Mouse (Mus musculus) left cerebral cortex, postnatal 25 days (tissue): ENCODE results near the gene Coa3. TPM values are rescaled to one million over a fixed set of nuclear protein-coding genes. Genes with fewer than 3 reads are reported as not detected.

Source experiments
- DNase-seq, 2 experiments: peaks; one replicate each; pipeline ENCODE4 v3.0.0; 2022; ENCODE audit warnings: low spot score in 2 of 2, mixed read lengths in 1 of 2
- intact Hi-C: fragments of 180-260 bp; cut with DNase I; formaldehyde crosslinking; loops from one replicate; pipeline ENCODE4 v1.15.1; 2025
- total RNA-seq, 2 experiments: library from RNA; stranded (reverse); gene quantifications; 2 replicates each; pipeline ENCODE4 v1.2.3; 2021

Gene Coa3
- total RNA-seq, 2 experiments from 2014 or later: 95.3 to 98.8 TPM

DNA sequence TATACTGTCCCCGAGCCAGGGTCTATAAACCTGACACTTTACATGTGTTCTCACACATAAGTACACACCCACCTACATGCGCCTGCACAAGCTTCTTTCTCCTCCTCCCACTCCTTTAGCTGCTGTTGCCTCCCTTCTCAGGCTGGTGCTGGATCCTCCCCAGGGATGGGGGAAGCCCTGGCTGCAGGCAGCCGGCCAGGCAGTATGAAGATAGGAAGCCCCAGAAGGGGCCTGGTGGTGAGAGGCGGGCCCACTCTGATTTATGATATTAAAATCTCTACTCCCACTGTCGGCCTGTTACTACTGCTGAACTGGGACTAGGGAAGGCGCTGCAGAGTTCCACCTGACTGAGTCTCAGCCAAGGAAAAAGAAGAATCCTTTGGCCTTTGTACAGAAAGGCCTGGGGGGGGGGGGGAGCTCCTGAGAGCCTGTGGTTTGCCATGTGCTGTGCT is 19.6 kb downstream of the Coa3 start:
- intact Hi-C loops: loop anchor here (2.0 kb wide), 1 partner anchor 20 kb away; the partner anchor contains the start of genes Cntd1 and Coa3
- peak; percentile 57 to 93 for DNase-seq

DNA sequence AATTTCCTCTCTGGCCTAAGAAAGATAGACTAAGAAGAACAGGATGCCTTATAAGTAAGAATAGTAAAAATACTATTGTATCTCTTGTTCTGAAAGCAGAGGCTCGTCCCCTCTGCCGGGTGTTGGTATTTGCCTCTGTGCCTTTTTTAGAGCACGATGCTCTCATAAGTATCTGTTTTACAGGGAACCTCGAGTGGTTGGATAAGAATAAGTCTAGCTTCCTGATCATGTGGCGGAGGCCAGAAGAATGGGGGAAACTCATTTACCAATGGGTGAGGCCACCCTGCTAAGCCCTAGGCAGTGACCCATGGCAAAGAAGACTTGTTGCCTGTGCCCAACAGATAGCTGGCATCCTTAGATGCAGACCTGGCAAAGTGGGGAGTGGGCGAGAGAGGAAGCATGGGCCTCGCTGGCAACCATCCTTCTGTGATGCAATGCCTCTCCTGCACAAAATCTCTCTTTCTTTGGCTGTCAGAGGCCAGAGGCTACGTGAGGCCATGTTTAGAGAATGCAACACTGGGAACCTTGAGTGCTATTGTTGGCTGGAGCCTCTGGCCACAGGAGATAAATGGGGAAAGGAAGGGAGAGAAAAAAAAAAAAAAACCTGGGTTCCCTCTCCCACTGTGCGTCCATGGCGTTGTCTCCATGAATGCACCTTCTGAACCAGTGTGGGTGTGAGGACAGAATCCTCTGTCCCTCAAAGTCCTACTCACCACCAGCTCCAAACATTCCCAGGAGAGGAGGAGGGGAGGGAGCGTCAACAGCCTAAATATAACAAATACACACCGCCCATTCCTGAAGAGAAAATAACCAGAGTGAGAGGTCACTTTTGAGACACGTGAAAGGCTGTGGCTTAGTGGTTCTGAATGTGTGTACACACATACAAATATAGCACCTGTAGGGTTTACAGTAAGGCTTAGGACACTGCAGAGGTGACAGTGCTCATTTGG is 22.8 kb downstream of the Coa3 start:
- intact Hi-C loops: no loop called here
- no peak for DNase-seq

DNA sequence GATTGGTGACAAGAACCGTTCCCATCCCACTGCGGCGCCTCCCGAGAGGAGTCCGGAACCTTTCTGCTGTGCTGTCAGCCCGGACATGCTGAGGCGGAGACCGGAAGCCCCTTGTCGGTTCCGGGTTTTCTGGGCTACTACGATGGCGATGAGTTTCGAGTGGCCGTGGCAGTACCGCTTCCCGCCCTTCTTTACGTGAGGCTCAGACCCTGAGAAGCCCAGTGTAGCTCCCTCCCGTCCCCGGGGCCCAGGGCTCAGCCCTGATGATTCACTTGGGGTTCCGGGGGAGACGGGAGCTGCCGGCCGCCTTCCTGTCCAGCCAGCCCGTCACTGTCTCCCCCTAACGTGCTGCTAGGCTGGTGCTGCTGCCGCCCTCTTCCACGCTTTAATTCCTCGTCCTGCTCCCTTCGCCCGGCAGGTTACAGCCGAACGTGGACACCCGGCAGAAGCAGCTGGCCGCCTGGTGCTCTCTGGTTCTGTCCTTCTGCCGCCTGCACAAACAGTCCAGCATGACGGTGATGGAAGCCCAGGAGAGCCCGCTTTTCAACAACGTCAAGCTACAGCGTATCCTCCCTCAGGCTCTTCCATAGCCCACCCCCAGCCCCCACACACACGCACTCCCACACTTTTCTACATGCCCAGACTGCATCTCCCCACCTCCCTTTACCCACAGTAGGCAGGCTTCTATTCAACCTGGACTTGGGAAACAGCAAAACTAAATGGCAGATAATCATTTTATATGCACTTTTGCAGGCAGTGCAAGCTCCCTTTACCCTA is 25.1 kb downstream of the Coa3 start, which contains the start of gene Vps25:
Vps25 (plus strand) TSS at position 95 of the 777 bp plus-strand sequence.
- intact Hi-C loops: no loop called here
- DNase-seq: peak; percentile 84 to 88

DNA sequence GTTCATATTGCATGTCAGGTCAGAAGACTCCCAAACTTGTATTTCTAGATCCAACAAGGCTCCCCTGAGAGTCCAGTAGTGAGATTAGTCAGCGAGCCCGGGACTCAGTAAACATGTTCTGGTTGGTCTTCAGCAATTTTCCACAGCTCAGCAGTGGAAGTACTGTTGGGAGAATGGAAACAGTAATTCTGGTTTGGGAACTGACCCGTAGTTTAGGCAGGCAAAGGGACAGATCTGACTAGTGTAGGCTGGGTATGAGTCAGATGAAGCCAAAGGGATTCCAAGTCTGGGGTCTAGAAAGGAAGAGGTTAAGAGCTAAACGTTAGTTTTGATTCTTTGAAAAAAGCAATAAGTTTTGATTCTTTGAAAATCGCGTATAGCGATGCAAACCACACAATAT is 26.0 kb downstream of the Coa3 start:
- DNase-seq: no peak
- intact Hi-C loops: no loop called here

DNA sequence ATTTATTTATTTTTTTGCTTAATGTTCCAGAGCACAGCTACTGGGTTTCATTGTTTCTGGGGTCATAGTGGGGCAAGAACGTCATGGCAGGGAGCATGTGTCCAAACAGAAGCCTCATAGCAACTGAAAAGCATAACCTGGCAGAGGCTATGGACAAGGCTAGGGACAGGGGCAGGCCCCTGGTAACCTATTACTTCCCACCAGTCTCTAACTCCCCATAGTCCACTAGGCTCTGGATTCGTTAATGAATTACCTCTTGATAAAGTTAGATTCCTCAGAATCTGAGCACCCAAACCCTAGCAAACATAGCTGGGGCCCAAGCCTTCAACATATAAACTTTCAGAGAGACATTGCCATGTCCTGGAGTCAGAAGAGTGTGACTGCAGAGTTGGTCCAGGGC is 27.9 kb downstream of the Coa3 start:
- intact Hi-C loops: no loop called here
- no peak for DNase-seq

DNA sequence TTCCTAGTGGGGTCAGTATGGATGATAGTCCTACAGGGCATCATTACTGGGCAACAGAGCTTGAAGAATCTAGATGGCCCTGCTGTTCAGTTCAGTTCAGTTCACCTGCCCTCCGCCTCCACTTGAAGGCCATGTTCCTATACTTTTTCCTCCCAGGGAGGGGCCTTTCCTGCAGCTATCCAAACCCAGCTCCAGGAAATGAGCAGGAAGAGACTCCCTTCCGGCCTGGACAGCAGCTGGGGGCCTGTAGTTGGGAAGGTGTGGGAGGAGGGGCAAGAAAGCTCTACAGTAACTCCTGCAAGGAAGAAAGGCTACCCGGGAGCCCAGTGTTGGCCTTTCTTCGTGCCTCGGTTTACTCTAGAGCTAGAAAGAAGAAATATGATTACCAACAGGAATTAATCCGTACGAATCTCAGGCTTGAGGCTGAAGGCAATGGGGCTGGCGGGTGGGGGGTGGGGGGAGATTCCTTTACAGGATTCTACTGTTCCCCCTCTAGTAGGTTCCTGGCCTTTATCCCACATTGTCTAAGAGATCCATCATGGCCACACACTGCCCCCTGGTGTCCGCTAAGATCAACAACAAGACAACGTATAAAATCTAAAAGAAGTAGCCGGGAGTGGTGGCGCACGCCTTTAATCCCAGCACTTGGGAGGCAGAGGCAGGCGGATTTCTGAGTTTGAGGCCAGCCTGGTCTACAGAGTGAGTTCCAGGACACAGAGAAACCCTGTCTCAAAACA is 30.5 kb downstream of the Coa3 start:
- DNase-seq: peak; percentile 66 to 69
- intact Hi-C loops: no loop called here

DNA sequence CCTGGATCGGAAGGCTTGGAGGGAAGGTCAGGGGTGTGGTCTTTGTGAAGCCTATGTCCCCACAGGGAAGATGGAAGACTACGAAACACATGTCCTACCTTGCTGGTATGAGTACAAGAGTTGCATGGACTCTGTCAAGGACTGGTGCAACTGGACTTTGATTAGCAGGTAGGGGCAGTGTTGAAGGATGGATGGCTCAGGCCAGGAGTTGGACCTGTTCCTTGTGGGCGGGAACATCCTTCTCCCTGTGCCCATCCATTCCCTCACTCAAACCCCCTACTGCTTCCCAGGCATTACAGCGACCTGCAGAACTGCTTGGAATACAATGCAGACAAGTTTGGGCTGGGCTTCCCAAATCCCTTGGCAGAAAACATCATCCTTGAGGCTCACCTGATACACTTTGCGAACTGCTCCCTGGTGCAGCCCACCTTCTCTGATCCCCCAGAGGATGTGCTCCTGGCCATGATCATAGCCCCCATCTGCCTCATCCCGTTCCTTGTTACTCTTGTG is 31.3 kb downstream of the Coa3 start:
- intact Hi-C loops: loop anchor here (2.0 kb wide), 1 partner anchor 17 kb away; no protein-coding TSS in a partner anchor
- DNase-seq: no peak

DNA sequence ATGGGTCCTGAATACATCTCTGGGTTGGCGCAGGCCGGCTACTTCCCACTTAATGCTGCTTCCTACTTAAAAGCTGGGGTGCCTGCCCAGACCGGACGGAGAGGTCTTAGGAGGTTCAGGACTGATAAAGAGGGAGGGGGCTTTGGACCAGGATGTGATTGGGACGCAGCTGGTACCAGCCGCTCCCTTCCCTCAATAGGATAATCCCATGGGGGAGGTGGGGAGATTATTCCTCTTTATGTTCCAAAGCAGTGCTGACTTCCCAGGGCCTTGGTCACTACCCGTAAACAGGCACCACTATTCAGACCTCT is 32.3 kb downstream of the Coa3 start:
- intact Hi-C loops: loop anchor here (2.0 kb wide), 1 partner anchor 16 kb away; no protein-coding TSS in a partner anchor
- no peak for DNase-seq

DNA sequence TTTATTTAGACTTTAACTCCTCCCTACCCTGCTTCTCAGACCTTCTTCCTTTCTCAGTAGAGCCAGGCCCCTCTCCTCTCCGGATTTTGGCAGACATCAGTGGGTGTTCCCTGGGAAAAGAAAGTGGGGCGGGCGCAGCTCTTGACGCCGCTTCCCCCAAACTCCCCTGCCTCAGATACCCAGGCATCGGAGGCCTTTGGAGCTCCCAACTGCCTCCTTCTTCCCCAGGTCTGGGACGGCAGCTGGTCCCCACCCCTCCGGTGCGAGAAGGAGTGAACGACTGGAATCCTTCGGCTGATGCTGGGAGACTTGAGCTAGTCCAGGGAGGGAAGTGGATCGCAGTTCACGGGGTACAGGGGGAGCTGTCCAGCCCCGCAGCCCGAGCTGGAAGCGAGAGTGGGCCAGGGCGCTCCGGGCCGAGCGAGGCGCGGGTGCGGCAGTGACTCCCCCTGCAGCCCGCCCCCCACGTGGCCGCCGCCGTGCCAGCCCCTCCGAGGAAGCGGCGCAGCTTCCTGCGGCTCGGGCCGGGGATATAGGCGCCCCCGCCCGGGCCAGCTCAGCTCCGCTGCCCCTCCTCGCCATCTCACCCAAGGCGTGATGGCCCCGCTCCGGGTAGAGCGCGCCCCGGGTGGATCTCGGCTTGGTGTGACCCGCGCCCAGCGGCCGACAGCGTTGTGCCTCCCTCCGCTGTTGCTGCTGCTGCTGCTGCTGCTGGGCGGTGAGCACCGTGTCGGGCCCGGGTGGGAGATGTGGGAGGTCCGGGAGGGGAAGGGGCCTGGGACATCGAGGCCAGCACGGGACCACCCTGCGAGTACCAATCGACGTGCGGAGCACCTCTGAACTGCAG is 32.8 kb downstream of the Coa3 start, which contains the start of gene Ramp2:
Ramp2 (plus strand) TSS at position 174 of the 847 bp plus-strand sequence.
- intact Hi-C loops: loop anchor here (2.0 kb wide), 1 partner anchor 15 kb away; no protein-coding TSS in a partner anchor
- DNase-seq: peak in 1 of 2 experiments; percentile 36

DNA sequence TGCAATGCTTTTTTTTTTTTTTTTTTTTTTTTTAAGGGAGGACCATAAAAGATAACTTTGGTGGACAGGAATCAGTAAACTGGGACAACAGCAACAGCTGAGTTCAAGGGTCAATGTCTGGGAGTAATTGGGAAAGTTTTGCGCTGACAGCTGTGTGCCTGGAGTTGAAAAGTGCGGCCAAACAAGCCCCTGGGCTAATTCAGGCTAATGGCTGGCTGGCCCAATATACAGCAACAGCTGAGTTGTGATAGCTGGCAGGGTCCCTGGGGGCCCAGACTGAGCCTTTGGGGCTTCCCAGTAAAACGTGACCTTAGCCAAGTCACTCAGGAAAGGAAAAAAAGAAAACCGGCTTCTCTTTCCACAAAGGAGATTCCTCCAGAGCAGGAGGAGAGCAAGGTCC is 33.8 kb downstream of the Coa3 start:
- intact Hi-C loops: no loop called here
- no peak for DNase-seq

DNA sequence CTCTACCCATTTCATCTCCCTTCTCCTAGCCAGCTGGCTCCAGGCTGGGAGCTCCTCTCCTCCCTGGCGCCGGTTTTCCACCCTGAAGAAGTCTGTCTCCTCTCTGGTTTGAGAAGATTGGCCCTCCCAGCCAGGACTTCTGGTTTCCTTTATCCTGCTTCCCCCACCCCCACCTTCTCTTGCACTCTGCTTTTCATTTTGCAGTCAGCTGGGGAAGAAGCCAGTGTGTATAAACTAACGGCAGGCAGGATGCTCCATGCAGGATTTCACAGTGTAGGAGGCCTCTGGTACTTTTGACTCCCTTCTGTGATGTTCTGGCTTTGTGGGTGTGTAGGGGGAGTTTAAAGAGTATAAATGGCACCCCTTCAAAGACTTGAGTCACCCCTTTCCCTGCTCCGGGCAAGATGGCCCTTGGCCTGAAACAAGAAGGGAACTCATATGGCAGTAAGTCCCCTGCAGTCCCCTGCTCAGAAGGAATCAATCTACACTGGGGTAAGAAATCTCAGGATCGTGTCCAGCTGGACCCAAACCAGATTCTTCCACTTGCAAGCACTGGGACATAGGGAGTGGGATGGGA is 40.8 kb downstream of the Coa3 start:
- DNase-seq: peak in 1 of 2 experiments; percentile 78
- intact Hi-C loops: no loop called here

DNA sequence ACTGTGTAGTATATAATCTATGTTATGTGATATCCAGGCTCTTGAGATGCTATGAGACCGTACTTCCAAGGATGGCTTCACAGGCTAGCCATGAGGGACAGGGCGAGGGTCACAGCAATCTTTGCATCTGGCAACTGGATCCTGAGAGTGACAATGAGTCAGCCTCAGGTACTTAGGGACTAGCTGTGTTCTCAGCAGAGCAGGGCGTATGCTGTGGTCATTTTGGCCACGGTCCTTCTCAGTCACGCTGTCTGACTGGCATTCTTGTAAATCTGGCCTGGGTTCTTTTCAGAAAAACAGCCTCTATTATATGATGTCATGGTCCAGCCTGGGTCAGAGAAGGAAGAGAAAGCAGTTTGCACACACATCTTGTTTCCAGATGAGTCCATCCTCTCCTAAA is 42.1 kb downstream of the Coa3 start:
- no peak for DNase-seq
- intact Hi-C loops: no loop called here

DNA sequence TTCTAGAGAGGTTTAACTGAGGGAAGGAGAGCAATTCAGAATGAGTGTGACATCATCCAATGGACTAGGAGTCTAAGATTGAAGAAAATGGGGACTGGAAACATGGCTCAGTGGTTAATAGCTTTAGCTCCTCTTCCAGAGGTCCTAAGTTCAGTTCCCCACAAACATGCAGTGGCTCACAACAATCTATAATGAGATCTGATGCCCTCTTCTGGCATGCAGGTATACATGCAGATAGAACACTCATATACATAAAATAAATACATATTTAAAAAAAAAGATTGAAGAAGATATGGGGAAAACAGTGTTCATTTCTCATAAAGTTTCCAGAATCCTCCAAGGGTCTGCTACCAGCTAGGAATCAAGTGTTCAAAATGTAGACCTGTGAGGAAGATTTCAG is 43.5 kb downstream of the Coa3 start:
- intact Hi-C loops: no loop called here

DNA sequence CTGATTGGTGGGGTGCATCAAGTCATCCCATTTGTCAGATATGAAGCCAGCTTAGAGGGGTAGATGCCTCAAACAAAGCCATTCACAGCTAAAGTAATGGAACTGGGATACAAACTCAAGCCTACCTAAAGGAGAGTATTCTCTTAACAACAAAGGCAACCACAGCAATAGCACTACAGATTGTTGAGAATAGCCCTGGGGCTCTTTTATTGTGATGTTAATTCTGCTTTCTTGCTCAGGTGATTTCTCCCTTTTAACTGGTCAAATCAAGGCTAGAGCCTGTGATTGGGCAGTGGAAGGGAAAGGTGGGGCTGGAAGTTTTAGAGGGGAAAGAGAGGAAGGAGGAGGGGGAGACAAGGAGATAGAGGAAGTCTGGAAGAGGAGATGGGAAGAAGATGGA is 44.8 kb downstream of the Coa3 start:
- intact Hi-C loops: no loop called here
- DNase-seq: no peak

More for the DNA sequence above, 43.5 kb downstream of the Coa3 start:
- DNase-seq: no peak

DNA sequence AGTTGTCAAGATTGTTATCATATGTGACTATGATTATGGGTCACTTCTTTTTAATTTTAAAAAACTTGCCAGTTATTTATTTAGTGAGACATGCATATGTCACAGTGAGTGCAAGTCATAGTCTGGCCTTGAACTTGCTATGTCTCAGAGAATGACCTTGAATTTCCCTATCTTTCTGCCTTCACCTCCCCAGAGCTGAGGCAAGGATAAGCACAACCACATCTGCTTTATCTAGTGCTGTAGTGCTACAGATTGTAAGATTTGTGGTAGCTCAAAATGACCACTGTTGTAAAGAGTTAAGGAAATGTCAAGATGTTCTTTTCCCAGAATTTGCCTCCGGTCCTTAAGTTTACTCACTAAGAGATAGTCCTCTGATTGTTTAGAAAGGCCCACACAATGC is 45.7 kb downstream of the Coa3 start:
- intact Hi-C loops: no loop called here
- DNase-seq: no peak

DNA sequence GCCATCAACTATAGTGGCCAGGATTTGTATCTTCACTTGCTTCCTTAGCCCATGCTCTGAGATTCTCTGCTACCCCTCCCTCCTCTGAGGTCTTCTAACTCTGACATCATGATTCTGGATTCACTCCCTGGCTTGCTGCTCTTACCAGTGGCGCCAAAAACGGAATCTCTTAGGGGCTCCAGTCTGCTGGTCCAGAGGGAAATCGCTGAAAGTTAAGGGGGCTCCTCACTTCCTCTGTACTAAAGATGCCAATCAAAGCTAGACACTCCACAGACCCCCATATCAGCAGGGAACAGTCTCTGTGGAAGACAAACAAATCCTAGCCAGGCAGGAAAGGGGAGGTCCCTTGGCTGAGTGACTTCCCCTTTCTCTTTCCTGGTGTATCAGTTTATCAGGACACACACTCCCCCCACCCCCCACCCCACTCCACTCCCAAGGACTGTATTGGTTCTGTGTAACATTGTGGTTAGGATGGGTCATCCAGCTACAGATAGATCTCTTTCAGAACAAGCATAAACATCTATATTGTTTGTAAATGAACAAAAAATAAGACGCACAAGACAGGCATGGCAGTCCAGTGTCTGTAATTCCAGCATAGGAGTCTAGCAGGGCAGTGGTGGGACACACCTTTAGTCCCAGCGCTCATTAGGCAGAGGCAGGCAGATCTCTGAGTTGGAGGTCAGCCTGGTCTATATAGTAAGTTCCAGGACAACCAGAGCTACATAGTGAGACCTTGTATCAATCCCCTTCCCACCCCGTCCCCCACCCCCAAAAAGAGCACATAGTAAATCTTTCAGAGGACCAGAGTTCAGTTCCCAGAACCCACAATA is 46.7 kb downstream of the Coa3 start:
- intact Hi-C loops: no loop called here
- DNase-seq: no peak
